Mouse (Mus musculus) midbrain, embryonic 10.5 days (tissue): ENCODE data around the gene Tns1. TPM values are rescaled to one million over a fixed set of nuclear protein-coding genes. Genes with fewer than 3 reads are reported as not detected.
"Not testable (repeated sequence)": the region's sequence is repeated elsewhere in the genome, so short reads cannot be mapped to it uniquely, and the experiment has no call there.

Experiments
- DNase-seq: peaks from one replicate; pipeline ENCODE4 v3.0.0-alpha.2; 2017; ENCODE audit warnings: low spot score
- H3K27ac ChIP-seq: fragments of 300-500 bp; sonication (generic); replicated peaks from 2 replicates; pipeline ENCODE4 v1.5.1; 2016; ENCODE audit warnings: mild to moderate bottlenecking
- H3K27me3 ChIP-seq: fragments of 300-500 bp; sonication (generic); 2 replicates; pipeline ENCODE4 v1.6.1; 2016; ENCODE audit warnings: low read depth, mild to moderate bottlenecking; ENCODE audit not compliant: poor library complexity, severe bottlenecking
- H3K36me3 ChIP-seq: fragments of 300-500 bp; sonication (generic); 2 replicates; pipeline ENCODE4 v1.6.1; 2016; ENCODE audit warnings: mild to moderate bottlenecking, moderate library complexity
- H3K4me1 ChIP-seq: fragments of 300-500 bp; sonication (generic); 2 replicates; pipeline ENCODE4 v1.6.1; 2016
- H3K4me3 ChIP-seq: fragments of 300-500 bp; sonication (generic); 2 replicates; pipeline ENCODE4 v1.5.1; 2016; ENCODE audit warnings: mild to moderate bottlenecking, moderate library complexity
- H3K9me3 ChIP-seq: fragments of 300-500 bp; sonication (generic); replicated peaks from 2 replicates; pipeline ENCODE4 v1.6.1; 2016; ENCODE audit warnings: mild to moderate bottlenecking
- WGBS: fragments of 180-500 bp; shearing (Covaris S2); methylation state at CpG from one replicate; pipeline ENCODE4 v1.1.7; 2016; 5-methylcytosine and 5-hydroxymethylcytosine counted together
- polyA plus RNA-seq: library from polyadenylated mRNA; unstranded; fragments of >200 nt; fragmentation: Nextera tagmentation; extraction: Ambion mirVana; gene quantifications from 2 replicates; pipeline ENCODE4 v1.2.1, GENCODE M21; 2016

Tns1 gene
- polyA plus RNA-seq, 1 experiment from 2014 or later, result 10.3 TPM

DNA sequence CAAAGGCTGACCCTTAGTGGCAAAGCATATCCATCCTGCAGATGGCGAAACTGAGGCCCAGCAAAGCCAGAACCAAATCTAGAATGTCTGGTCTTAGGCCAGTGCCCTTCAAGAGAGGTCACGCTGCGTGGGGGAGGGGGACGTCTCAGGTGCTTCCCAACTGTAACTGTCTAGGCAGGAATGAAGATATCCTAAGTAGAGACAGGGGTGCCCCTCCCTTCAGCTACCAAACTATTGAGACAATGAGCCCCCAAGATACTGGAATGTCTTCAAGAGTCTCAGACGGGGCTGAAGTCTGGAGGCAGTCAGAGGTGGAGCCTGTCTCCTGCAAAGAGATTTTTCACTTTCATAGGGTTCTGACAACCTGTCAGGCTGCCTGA, 218.4 kb downstream of the Tns1 start:
- H3K4me1 ChIP-seq, result peaks cover 18% of the 10 kb centered on the region
- H3K27ac ChIP-seq, result no peak overlapping the region
- H3K4me3 ChIP-seq, result no peak overlapping the region
- no peaks in the 10 kb centered on the region for H3K9me3 ChIP-seq
- no peaks in the 10 kb centered on the region for H3K36me3 ChIP-seq
- no peak for DNase-seq
- H3K27me3 ChIP-seq, result no peaks in the 10 kb centered on the region
- WGBS, result 75% methylated on average over 5 of the region's 5 CpGs

DNA sequence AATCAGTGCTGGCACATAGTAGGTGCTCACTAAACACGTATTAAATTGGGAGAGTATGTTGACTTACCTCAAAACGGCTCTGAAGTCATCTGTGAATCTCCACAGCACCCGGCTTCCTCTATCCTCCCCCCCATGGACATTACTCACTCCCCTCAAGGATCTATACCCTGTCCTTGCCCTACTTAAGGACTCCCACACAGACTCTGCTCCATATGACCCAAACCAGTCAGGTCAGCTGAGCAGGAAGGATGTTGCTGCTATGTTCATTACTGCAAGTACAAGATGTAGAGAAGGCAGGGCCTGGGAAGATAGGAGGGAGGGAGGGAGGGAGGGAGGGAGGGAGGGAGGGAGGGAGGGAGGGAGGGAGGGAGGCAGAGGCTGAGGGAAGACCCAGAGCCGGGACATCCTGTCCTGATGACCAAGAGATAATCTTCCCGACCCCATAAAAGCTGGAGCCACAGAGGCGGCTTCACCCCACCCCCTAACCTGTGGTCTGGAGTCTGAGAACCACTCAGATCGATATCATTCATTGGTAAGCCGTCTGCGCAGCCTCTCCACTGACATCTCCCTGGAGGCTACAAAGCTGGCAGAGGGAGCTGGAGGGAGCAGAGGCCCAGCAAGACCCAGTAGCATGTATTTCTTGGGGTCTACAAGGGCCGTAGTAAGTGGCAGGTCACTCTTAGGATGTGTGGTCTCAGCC, 219.0 kb downstream of the Tns1 start:
- Histone ChIP-seq H3K9me3 (no peaks in the 10 kb centered on the region), H3K27me3 (no peaks in the 10 kb centered on the region), H3K27ac (no peak overlapping the region), H3K4me3 (no peak overlapping the region), H3K36me3 (no peaks in the 10 kb centered on the region), H3K4me1 (peaks cover 16% of the 10 kb centered on the region)
- 76% methylated on average over 10 of the region's 10 CpGs for WGBS
- DNase-seq, result no peak

- DNase-seq, result no peak
- whole genome bisulfite sequencing, result 89% methylated on average over 8 of the region's 8 CpGs
These were observed 219.6 kb downstream of the Tns1 start for GRCm38 (mm10) chr1:73904641-73905040.

DNA sequence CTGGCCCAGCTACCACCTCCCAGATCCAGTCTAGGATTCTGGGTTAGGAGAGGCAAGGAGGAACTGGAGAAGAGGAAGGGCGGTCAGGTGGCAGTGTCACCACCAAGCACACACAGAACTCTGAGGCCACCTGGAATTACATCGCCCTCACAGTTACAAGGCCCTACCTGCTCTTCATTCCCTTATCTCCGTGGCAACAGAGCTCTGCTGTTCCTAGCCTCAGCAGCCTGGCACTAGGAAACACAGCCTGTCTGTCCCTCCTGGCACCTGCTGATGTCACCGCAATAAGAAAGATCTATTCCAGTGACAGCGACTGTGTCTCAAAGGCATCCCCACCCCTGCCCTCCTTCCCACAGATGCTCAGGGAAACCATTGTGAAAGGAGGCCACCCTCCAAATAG, 221.2 kb downstream of the Tns1 start:
- H3K36me3 ChIP-seq, result no peaks in the 10 kb centered on the region
- no peak for DNase-seq
- 85% methylated on average over 5 of the region's 5 CpGs for WGBS
- no peak overlapping the region for H3K27ac ChIP-seq
- peaks cover 16% of the 10 kb centered on the region for H3K4me1 ChIP-seq
- H3K4me3 ChIP-seq, result no peak overlapping the region
- H3K9me3 ChIP-seq, result no peaks in the 10 kb centered on the region
- H3K27me3 ChIP-seq, result no peaks in the 10 kb centered on the region

More at GRCm38 (mm10) chr1:73904641-73905040, 219.6 kb downstream of the Tns1 start:
- H3K4me3 ChIP-seq, result no peak overlapping the region
- H3K4me1 ChIP-seq, result peaks cover 16% of the 10 kb centered on the region
- no peak overlapping the region for H3K27ac ChIP-seq
- H3K27me3 ChIP-seq, result no peaks in the 10 kb centered on the region
- H3K9me3 ChIP-seq, result no peaks in the 10 kb centered on the region
- no peaks in the 10 kb centered on the region for H3K36me3 ChIP-seq

DNA sequence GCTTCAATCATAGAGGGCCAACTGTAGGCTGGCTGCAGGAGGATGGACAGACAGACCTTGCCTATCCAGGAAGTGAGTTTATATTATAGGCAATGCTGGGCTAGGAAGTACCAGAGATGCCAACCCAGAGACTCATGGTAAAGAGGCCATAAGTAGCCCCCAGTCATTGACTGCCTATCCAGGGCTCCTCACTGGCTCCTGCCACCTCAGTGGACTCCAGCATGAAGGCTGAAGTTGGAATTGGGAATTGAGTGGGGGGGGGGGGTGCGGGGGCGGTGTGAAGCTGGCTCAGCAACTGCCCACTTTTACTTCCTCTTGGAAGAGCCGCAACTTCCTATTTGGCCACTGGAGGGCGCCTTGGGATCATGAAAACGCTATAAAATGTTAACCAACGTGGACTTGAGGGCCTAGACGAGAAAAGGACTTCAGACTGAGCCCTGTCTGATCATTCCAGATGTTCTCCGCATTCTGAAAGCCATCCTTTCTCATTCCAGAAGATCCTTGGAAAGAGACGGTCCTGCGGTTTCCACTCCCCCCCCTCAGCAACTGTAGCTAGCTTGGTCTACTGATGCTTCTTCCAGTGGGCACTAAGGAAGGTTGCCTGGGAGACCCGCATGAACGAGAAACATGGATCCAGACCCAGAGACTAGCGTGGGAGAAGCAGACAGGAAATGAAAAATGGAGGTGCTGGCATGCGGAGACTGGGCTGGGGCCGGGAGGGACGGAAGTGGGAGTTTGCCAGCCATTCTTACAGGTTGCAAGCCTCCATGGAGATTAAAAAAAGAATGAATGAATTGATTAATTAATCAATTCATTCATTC, 221.9 kb downstream of the Tns1 start:
- Histone ChIP-seq H3K27me3 (no peaks in the 10 kb centered on the region), H3K36me3 (no peaks in the 10 kb centered on the region), H3K4me1 (peaks cover 16% of the 10 kb centered on the region), H3K9me3 (no peaks in the 10 kb centered on the region), H3K4me3 (no peak overlapping the region), H3K27ac (peak overlapping the region; percentile 63; the same call in 1 of the 2 replicates)
- DNase-seq, result peak; percentile 80
- 26% methylated on average over 16 of the region's 16 CpGs for WGBS

- Histone ChIP-seq H3K27ac (no peak overlapping the region), H3K4me1 (peaks cover 16% of the 10 kb centered on the region), H3K27me3 (no peaks in the 10 kb centered on the region), H3K36me3 (no peaks in the 10 kb centered on the region), H3K4me3 (no peak overlapping the region), H3K9me3 (no peaks in the 10 kb centered on the region)
- DNase-seq, result peak; percentile 70
- 9% methylated on average over 3 of the region's 3 CpGs for WGBS
These were observed 222.8 kb downstream of the Tns1 start for GRCm38 (mm10) chr1:73901496-73901899.

- not testable (repeated sequence) for H3K27ac ChIP-seq, DNase-seq, H3K4me3 ChIP-seq, H3K36me3 ChIP-seq, H3K4me1 ChIP-seq, H3K9me3 ChIP-seq, H3K27me3 ChIP-seq
- 94% methylated on average over 6 of the region's 6 CpGs for WGBS
These were observed 228.8 kb downstream of the Tns1 start for GRCm38 (mm10) chr1:73895451-73895850.

GRCm38 (mm10) chr1:73880731-73881130, 243.5 kb downstream of the Tns1 start:
- no peaks in the 10 kb centered on the region for H3K4me1 ChIP-seq
- DNase-seq, result no peak
- no peak overlapping the region for H3K4me3 ChIP-seq

GRCm38 (mm10) chr1:73875676-73876218, 248.5 kb downstream of the Tns1 start:
- Histone ChIP-seq H3K27ac (no peak overlapping the region), H3K4me3 (no peak overlapping the region), H3K4me1 (no peaks in the 10 kb centered on the region), H3K27me3 (no peaks in the 10 kb centered on the region), H3K9me3 (peaks cover 7% of the 10 kb centered on the region; the same call in 1 of the 2 replicates), H3K36me3 (no peaks in the 10 kb centered on the region)
- no peak for DNase-seq
- WGBS, result 13% methylated on average over 1 of the region's 1 CpGs

More at GRCm38 (mm10) chr1:73880731-73881130, 243.5 kb downstream of the Tns1 start:
- Histone ChIP-seq H3K27me3 (no peaks in the 10 kb centered on the region), H3K9me3 (peaks cover 25% of the 10 kb centered on the region; the same call in 1 of the 2 replicates), H3K36me3 (no peaks in the 10 kb centered on the region), H3K27ac (no peak overlapping the region)

DNA sequence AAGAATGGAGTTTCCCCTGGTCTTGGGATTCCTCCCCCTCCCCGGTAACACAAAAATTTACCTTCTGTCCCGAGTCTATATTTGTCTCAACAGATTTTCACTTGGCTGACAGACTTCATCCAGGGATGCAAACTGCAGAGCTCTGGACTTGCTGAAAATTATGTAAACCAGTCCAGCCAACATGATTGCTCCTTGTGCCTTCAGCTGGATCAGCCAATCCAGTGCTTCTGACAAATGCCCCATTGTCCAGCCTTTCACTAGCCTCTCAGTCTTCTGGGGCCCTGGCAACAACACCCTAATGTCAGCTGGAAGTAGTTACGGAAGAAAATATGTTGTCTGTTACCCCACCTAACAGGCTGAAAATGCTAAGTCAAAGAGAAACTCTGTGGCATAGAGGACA, 259.9 kb downstream of the Tns1 start:
- no peaks in the 10 kb centered on the region for H3K9me3 ChIP-seq
- no peak overlapping the region for H3K4me3 ChIP-seq
- WGBS, result 83% methylated on average over 3 of the region's 3 CpGs
- no peak for DNase-seq
- peaks cover 13% of the 10 kb centered on the region for H3K4me1 ChIP-seq
- H3K36me3 ChIP-seq, result no peaks in the 10 kb centered on the region
- H3K27ac ChIP-seq, result no peak overlapping the region
- no peaks in the 10 kb centered on the region for H3K27me3 ChIP-seq

GRCm38 (mm10) chr1:73863074-73863431, 261.2 kb downstream of the Tns1 start:
- Histone ChIP-seq H3K4me3 (no peak overlapping the region; the same call in 1 of the 2 replicates), H3K27me3 (no peaks in the 10 kb centered on the region), H3K4me1 (peaks cover 13% of the 10 kb centered on the region), H3K9me3 (no peaks in the 10 kb centered on the region), H3K36me3 (no peaks in the 10 kb centered on the region), H3K27ac (peak overlapping the region; percentile 73)
- WGBS, result 50% methylated on average over 11 of the region's 11 CpGs
- no peak for DNase-seq

DNA sequence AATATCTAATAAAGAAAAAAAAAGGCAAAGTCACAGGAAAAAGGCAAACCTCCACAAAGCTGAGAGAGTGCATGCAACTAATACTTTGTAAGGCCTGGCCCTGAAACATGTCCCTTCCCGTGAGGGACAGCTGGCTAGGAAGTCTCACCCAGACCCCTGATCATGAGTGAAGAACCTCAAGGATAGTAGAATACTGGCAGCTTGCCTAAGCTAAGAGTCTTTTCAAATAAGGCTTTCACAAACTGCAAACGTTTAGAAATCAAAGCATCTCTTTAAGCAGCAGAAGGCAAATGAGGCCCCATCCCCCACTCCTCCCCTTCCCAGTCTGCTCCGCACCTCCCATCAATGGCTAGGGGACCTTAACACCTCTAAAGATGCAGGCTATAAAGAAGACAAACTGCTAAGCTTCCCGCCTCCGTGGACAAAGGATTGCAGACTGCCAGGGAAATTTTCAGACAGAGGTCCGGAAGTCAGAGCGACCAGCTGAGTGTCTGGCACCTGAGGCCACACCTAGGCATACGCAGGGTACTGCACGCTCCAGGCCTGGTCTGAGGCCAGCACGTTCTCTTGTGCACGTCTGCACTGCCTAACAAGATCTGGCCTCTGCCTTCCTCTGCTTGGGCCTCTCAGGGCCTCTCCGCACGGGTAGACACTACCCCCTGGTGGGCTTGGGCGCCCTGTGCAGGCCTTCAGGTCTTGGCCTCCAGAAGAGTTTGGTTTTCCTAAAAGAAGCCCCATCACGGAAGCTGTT, 261.8 kb downstream of the Tns1 start:
- WGBS, result 15% methylated on average over 15 of the region's 15 CpGs
- peaks cover 15% of the 10 kb centered on the region for H3K4me1 ChIP-seq
- H3K27ac ChIP-seq, result peak overlapping the region; percentile 73
- H3K9me3 ChIP-seq, result no peaks in the 10 kb centered on the region
- H3K4me3 ChIP-seq, result no peak overlapping the region; the same call in 1 of the 2 replicates
- H3K27me3 ChIP-seq, result no peaks in the 10 kb centered on the region
- no peaks in the 10 kb centered on the region for H3K36me3 ChIP-seq
- DNase-seq, result peak; percentile 83
